Mouse (Mus musculus): ENCODE results near the gene Tollip. TPM values are rescaled to one million over a fixed set of nuclear protein-coding genes. Genes with fewer than 3 reads are reported as not detected.
"Not testable (repeated sequence)": the region's sequence is repeated elsewhere in the genome, so short reads cannot be mapped to it uniquely, and the experiment has no call there.

Tollip gene
- polyA plus RNA-seq, 1 experiment from 2014 or later: 54.3 TPM

DNA sequence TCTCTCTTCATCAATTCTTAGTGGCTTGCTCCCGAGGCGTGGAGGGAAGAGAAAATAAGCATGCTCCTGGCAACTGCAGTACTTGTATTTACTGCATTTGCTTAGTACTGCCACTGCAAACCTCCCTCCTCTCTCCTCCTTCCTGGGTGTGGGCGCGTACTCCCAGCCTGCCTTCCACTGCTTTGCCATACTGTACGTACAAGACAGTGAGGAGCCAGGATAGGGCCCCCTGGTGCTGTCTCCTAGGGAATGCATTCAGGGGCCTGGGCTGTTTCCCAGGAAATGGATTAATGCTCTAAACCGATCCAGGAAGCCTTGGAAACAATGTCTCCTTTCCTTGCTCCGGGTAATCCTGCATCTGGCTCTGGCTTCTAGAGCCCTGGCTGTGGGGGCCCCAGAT is 27.6 kb upstream of the Tollip start:
- Histone ChIP-seq H3K9ac (ENCODE audit: low read length) (no peak overlapping the region), H3K4me3 (ENCODE audit: low read length) (no peak overlapping the region), H3K36me3 (ENCODE audit: control insufficient read depth, insufficient read depth, low read length) (no peaks in the 10 kb centered on the region), H3K27me3 (ENCODE audit: control insufficient read depth, insufficient read depth, low read depth, low read length) (peaks cover 33% of the 10 kb centered on the region), H3K4me2 (ENCODE audit: low read depth, low read length) (no peak overlapping the region), H3K27ac (ENCODE audit: low read length) (no peak overlapping the region), H3K9me3 (ENCODE audit: control insufficient read depth, low read length) (no peaks in the 10 kb centered on the region), H3K4me1 (replicated peaks; ENCODE audit: control insufficient read depth, insufficient read depth, low read length) (peaks cover 12% of the 10 kb centered on the region)
- no peak for ATAC-seq (ENCODE audit: low read depth)
- 38% methylated on average over 7 of the region's 7 CpGs for WGBS

DNA sequence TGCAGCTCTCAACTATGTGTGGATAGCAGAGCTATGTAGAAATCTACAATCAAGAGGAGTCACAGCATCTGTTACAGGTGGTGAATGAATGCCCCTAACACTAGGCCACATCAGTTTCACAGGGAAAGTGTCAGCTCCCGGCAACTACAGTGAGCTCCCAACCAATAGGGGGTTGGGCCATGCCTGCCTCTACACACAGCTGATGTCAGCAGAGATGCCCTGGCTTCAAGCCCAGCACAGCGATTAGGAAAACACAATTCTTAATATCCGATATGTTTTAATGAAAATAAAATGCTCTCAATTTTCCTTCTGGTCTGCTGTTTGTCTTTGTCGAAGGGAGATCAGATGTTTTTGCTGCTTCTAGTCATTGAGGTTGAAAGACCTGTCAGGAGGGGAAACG is 25.1 kb upstream of the Tollip start:
- no peak overlapping the region for H3K27ac ChIP-seq (ENCODE audit: low read length)
- H3K27me3 ChIP-seq (ENCODE audit: control insufficient read depth, insufficient read depth, low read depth, low read length): peaks cover 10% of the 10 kb centered on the region
- no peak for ATAC-seq (ENCODE audit: low read depth)
- H3K36me3 ChIP-seq (ENCODE audit: control insufficient read depth, insufficient read depth, low read length): no peaks in the 10 kb centered on the region
- H3K9me3 ChIP-seq (ENCODE audit: control insufficient read depth, low read length): no peaks in the 10 kb centered on the region
- no peak overlapping the region for H3K4me2 ChIP-seq (ENCODE audit: low read depth, low read length)
- H3K4me1 ChIP-seq (replicated peaks; ENCODE audit: control insufficient read depth, insufficient read depth, low read length): no peaks in the 10 kb centered on the region
- 61% methylated on average over 5 of the region's 5 CpGs for WGBS
- no peak overlapping the region for H3K9ac ChIP-seq (ENCODE audit: low read length)
- no peak overlapping the region for H3K4me3 ChIP-seq (ENCODE audit: low read length)

DNA sequence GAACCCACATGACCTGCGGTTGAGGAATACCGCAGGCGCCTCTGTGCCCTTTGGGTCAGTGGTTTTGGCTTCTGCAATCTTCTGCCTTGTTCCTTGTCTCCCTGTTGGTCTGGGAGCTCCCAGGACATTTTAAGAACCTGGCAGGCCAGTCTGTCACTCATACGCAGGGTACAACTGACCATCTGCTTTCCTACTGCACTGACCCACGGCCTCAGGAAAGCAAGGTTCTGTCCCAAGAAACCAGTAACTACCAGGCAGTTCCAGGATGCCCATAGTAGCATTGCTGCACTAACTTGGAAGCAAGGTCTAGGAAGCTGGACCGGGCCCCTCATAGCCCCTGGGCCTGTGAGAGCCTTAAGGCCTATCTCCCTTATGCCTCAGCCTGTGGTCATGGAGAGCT is 16.6 kb upstream of the Tollip start:
- Histone ChIP-seq H3K27me3 (ENCODE audit: control insufficient read depth, insufficient read depth, low read depth, low read length) (no peaks in the 10 kb centered on the region; the same call in 1 of the 2 replicates), H3K9ac (ENCODE audit: low read length) (no peak overlapping the region), H3K9me3 (ENCODE audit: control insufficient read depth, low read length) (no peaks in the 10 kb centered on the region), H3K27ac (ENCODE audit: low read length) (no peak overlapping the region), H3K36me3 (ENCODE audit: control insufficient read depth, insufficient read depth, low read length) (no peaks in the 10 kb centered on the region), H3K4me1 (replicated peaks; ENCODE audit: control insufficient read depth, insufficient read depth, low read length) (no peaks in the 10 kb centered on the region), H3K4me3 (ENCODE audit: low read length) (no peak overlapping the region), H3K4me2 (ENCODE audit: low read depth, low read length) (no peak overlapping the region)
- WGBS: 85% methylated on average over 6 of the region's 6 CpGs
- ATAC-seq (ENCODE audit: low read depth): no peak

DNA sequence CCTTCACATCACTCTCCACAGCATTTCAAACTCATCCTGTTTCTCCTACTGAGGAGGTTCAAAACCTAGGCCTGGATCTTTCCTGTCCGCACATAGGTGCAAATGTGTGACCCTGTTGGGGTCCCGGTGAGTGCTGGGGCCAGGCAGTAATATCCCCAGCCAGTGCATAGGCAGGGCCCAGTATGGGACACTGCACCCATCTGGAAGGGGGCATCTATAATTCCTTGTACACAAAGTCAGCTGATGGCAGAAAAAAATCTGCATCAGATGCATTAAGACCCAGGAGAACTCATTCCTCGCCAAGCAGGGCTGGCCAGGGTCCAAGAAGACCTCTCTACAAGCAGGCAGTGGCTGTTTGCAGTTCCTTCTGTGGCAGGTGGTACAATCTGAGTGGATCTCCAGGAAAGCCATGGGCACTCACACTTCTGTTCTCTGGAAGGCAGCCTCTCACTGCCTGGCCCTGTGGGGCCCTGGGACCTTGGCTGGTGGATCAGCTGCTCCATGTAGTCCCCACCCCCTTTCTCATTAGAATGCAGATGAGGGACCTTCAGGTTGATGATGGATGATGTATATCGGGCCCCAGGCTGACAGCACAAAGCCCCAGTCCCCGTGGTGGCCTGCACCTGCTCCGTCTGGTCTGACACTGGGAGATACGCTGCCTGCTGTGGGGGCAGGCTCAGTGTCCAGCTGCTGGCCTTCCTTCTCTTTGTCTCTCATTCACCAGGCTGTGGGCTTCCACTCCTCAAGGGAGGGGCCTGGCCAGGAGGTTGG is 16.0 kb upstream of the Tollip start:
- Histone ChIP-seq H3K36me3 (ENCODE audit: control insufficient read depth, insufficient read depth, low read length) (no peaks in the 10 kb centered on the region), H3K4me1 (replicated peaks; ENCODE audit: control insufficient read depth, insufficient read depth, low read length) (no peaks in the 10 kb centered on the region), H3K27ac (ENCODE audit: low read length) (no peak overlapping the region), H3K4me3 (ENCODE audit: low read length) (no peak overlapping the region), H3K9ac (ENCODE audit: low read length) (no peak overlapping the region), H3K4me2 (ENCODE audit: low read depth, low read length) (no peak overlapping the region), H3K27me3 (ENCODE audit: control insufficient read depth, insufficient read depth, low read depth, low read length) (no peaks in the 10 kb centered on the region; the same call in 1 of the 2 replicates), H3K9me3 (ENCODE audit: control insufficient read depth, low read length) (no peaks in the 10 kb centered on the region)
- WGBS: 46% methylated on average over 7 of the region's 7 CpGs
- no peak for ATAC-seq (ENCODE audit: low read depth)

DNA sequence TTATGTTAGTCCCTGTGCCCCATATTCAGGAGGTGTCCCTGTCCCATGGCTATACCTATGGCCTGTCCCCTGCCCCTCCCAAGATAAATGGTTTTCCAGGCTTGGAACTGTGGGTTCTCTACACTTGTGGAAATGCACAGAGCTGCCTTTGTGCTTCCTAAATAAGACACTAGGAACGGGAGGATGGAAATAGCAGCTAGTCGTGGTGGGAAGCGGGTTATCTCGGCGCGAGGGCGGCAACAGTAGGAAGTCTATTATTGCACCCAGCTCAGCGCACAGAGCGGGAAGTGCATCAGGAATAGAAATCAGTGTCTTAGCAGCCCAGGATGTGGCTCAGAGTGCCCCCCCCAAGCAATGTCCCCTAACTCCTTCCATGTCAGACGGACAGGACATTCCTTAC is 10.3 kb upstream of the Tollip start:
- H3K9ac ChIP-seq (ENCODE audit: low read length): no peak overlapping the region
- no peak for ATAC-seq (ENCODE audit: low read depth)
- no peaks in the 10 kb centered on the region for H3K27me3 ChIP-seq (ENCODE audit: control insufficient read depth, insufficient read depth, low read depth, low read length)
- no peaks in the 10 kb centered on the region for H3K4me1 ChIP-seq (replicated peaks; ENCODE audit: control insufficient read depth, insufficient read depth, low read length)
- WGBS: 75% methylated on average over 10 of the region's 10 CpGs
- H3K4me2 ChIP-seq (ENCODE audit: low read depth, low read length): no peak overlapping the region
- no peak overlapping the region for H3K4me3 ChIP-seq (ENCODE audit: low read length)
- H3K36me3 ChIP-seq (ENCODE audit: control insufficient read depth, insufficient read depth, low read length): no peaks in the 10 kb centered on the region
- H3K27ac ChIP-seq (ENCODE audit: low read length): no peak overlapping the region
- H3K9me3 ChIP-seq (ENCODE audit: control insufficient read depth, low read length): no peaks in the 10 kb centered on the region

DNA sequence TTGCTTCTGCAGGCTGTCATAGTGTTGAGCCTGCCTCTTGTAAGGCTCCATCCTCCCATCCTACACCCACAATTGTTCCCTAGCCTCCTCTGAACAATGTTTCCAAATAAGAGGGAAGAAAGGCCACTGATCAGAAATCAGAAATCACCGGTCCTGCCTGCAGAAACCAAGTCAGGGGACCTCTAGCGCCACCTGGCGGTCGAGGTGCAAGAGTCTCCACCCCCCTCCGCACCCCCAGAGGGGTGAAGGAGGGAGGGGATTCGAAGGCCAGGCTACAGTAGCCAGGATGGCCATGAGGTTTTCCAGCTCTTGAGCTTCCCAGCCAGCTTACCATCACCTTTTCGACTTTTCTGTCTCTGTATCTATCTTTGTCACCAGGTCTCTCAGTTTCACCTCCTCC is 6.6 kb upstream of the Tollip start:
- no peak overlapping the region for H3K9ac ChIP-seq (ENCODE audit: low read length)
- no peaks in the 10 kb centered on the region for H3K9me3 ChIP-seq (ENCODE audit: control insufficient read depth, low read length)
- H3K4me1 ChIP-seq (replicated peaks; ENCODE audit: control insufficient read depth, insufficient read depth, low read length): no peaks in the 10 kb centered on the region
- ATAC-seq (ENCODE audit: low read depth): no peak
- no peaks in the 10 kb centered on the region for H3K36me3 ChIP-seq (ENCODE audit: control insufficient read depth, insufficient read depth, low read length)
- no peak overlapping the region for H3K27ac ChIP-seq (ENCODE audit: low read length)
- no peaks in the 10 kb centered on the region for H3K27me3 ChIP-seq (ENCODE audit: control insufficient read depth, insufficient read depth, low read depth, low read length)
- 5% methylated on average over 7 of the region's 7 CpGs for WGBS
- no peak overlapping the region for H3K4me3 ChIP-seq (ENCODE audit: low read length)
- H3K4me2 ChIP-seq (ENCODE audit: low read depth, low read length): no peak overlapping the region

DNA sequence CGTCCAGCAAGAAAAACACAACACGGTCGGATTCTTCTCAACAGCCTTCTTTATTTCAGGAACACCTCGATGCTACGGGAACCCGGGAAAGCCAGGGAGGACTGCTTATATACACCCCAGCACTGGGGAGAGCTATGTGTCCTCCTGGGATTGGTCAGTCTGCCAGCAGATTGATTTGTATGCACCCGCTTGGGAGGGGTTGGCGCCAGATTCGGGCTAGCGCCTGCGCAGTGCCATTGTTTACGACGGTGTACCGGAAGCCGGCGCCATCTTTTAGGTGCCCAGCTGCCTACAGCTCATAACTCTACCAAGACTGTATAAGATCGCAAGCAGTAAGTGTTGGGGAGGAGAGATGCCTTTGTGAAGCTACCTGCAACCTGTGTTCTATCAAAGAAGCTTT is 5.8 kb upstream of the Tollip start:
- ATAC-seq (ENCODE audit: low read depth); H3K36me3 ChIP-seq (ENCODE audit: control insufficient read depth, insufficient read depth, low read length); H3K4me3 ChIP-seq (ENCODE audit: low read length); H3K27ac ChIP-seq (ENCODE audit: low read length); H3K9ac ChIP-seq (ENCODE audit: low read length); H3K27me3 ChIP-seq (ENCODE audit: control insufficient read depth, insufficient read depth, low read depth, low read length); H3K4me1 ChIP-seq (replicated peaks; ENCODE audit: control insufficient read depth, insufficient read depth, low read length); H3K9me3 ChIP-seq (ENCODE audit: control insufficient read depth, low read length); H3K4me2 ChIP-seq (ENCODE audit: low read depth, low read length): not testable (repeated sequence)
- 87% methylated on average over 17 of the region's 17 CpGs for WGBS

DNA sequence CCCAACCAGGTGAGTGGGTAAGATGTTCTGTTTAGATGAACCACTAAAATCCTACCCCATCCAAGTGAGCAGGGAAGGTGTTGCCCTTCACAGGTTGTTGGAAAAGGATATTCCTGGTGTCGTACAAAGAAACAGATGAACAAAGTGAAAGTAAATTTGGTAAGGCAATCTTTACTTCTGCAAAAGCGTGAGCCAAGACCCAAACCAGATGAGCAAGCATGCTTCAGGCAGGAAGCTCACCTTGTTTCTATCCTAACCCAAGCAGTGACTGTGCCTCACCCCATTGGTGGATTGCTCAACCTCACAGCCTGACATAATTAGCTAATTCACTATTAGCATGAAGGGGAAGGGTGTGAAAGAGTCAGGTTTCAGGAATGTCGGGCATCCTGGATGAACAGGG is 7.0 kb downstream of the Tollip start:
- H3K9ac ChIP-seq (ENCODE audit: low read length): no peak overlapping the region
- H3K36me3 ChIP-seq (ENCODE audit: control insufficient read depth, insufficient read depth, low read length): no peaks in the 10 kb centered on the region
- no peaks in the 10 kb centered on the region for H3K4me1 ChIP-seq (replicated peaks; ENCODE audit: control insufficient read depth, insufficient read depth, low read length)
- ATAC-seq (ENCODE audit: low read depth): no peak
- H3K4me3 ChIP-seq (ENCODE audit: low read length): no peak overlapping the region
- H3K4me2 ChIP-seq (ENCODE audit: low read depth, low read length): no peak overlapping the region
- H3K27me3 ChIP-seq (ENCODE audit: control insufficient read depth, insufficient read depth, low read depth, low read length): peaks cover 12% of the 10 kb centered on the region; the same call in 1 of the 2 replicates
- WGBS: 59% methylated on average over 3 of the region's 3 CpGs
- H3K27ac ChIP-seq (ENCODE audit: low read length): no peak overlapping the region
- no peaks in the 10 kb centered on the region for H3K9me3 ChIP-seq (ENCODE audit: control insufficient read depth, low read length)

DNA sequence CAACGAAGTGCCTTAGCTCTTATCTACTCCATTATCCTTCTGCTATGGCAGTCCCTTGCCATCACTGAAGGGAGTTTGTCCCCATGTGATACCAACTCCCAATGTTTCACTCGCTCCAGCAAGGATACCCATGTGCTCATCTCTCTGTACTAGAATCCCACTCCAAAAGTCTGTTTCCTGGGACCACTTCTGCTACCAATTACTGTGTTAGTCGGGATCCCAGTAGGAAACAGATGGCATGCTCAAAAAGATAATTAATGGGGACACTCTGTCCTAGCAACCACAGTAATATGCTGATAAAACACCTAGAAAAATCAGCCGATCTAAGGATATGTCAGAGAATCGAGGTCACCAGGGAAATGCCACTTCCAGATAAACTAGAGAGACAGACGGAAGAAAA is 9.7 kb downstream of the Tollip start:
- Histone ChIP-seq H3K27ac (ENCODE audit: low read length) (no peak overlapping the region), H3K4me2 (ENCODE audit: low read depth, low read length) (no peak overlapping the region), H3K27me3 (ENCODE audit: control insufficient read depth, insufficient read depth, low read depth, low read length) (peaks cover 14% of the 10 kb centered on the region; the same call in 1 of the 2 replicates), H3K9me3 (ENCODE audit: control insufficient read depth, low read length) (no peaks in the 10 kb centered on the region), H3K4me3 (ENCODE audit: low read length) (no peak overlapping the region), H3K36me3 (ENCODE audit: control insufficient read depth, insufficient read depth, low read length) (no peaks in the 10 kb centered on the region), H3K9ac (ENCODE audit: low read length) (no peak overlapping the region), H3K4me1 (replicated peaks; ENCODE audit: control insufficient read depth, insufficient read depth, low read length) (no peaks in the 10 kb centered on the region)
- ATAC-seq (ENCODE audit: low read depth): no peak
- WGBS: 68% methylated on average over 6 of the region's 6 CpGs

Data from lung, embryonic 16.5 days (tissue).